Mouse (Mus musculus): Measurements from ENCODE around the gene Cebpb. TPM values are rescaled to one million over a fixed set of nuclear protein-coding genes. Genes with fewer than 3 reads are reported as not detected.

The Cebpb gene
- total and polyA plus RNA-seq, 2 experiments from 2014 or later = 5.7 to 8.1 TPM

- DNase-seq (ENCODE audit: low spot score) (no peak), ATAC-seq (no peak)
- Histone ChIP-seq H3K4me3 (ENCODE audit: low read length) (no peak overlapping the region), H3K36me3 (ENCODE audit: insufficient read depth, low read length) (no peaks in the 10 kb centered on the region), H3K27ac (no peak overlapping the region), H3K4me2 (ENCODE audit: low read depth, low read length) (no peak overlapping the region), H3K9me3 (ENCODE audit: low read length) (no peaks in the 10 kb centered on the region), H3K4me1 (ENCODE audit: insufficient read depth, low read length) (no peaks in the 10 kb centered on the region), H3K9ac (replicated peaks; ENCODE audit: low read length) (no peak overlapping the region), H3K27me3 (ENCODE audit: insufficient read depth, low read length) (no peaks in the 10 kb centered on the region)
- WGBS = 79% methylated on average over 4 of the region's 4 CpGs
- TF ChIP-seq CTCF (IDR thresholded peaks at IDR 0.05; ENCODE audit: low read depth) = no peak
These were observed 30.8 kb downstream of the Cebpb start for GRCm38 (mm10) chr2:167719520-167719919.

- ATAC-seq = no peak
- no peak overlapping the region for H3K4me2 ChIP-seq (ENCODE audit: low read depth, low read length)
These were observed 32.6 kb downstream of the Cebpb start for GRCm38 (mm10) chr2:167721159-167721882.

GRCm38 (mm10) chr2:167722538-167722937 is 33.8 kb downstream of the Cebpb start:
- no peak for ATAC-seq
- H3K9me3 ChIP-seq (ENCODE audit: low read length) = no peaks in the 10 kb centered on the region
- 72% methylated on average over 6 of the region's 6 CpGs for WGBS
- TF ChIP-seq CTCF (IDR thresholded peaks at IDR 0.05; ENCODE audit: low read depth) = no peak
- H3K36me3 ChIP-seq (ENCODE audit: insufficient read depth, low read length) = no peaks in the 10 kb centered on the region
- no peak overlapping the region for H3K4me2 ChIP-seq (ENCODE audit: low read depth, low read length)
- no peaks in the 10 kb centered on the region for H3K27me3 ChIP-seq (ENCODE audit: insufficient read depth, low read length)
- H3K27ac ChIP-seq = no peak overlapping the region
- no peaks in the 10 kb centered on the region for H3K4me1 ChIP-seq (ENCODE audit: insufficient read depth, low read length)
- H3K4me3 ChIP-seq (ENCODE audit: low read length) = no peak overlapping the region
- DNase-seq (ENCODE audit: low spot score) = no peak
- no peak overlapping the region for H3K9ac ChIP-seq (replicated peaks; ENCODE audit: low read length)

More at GRCm38 (mm10) chr2:167721159-167721882, 32.6 kb downstream of the Cebpb start:
- no peaks in the 10 kb centered on the region for H3K36me3 ChIP-seq (ENCODE audit: insufficient read depth, low read length)
- no peak overlapping the region for H3K27ac ChIP-seq
- H3K4me3 ChIP-seq (ENCODE audit: low read length) = no peak overlapping the region
- H3K4me1 ChIP-seq (ENCODE audit: insufficient read depth, low read length) = no peaks in the 10 kb centered on the region
- H3K9ac ChIP-seq (replicated peaks; ENCODE audit: low read length) = no peak overlapping the region
- 82% methylated on average over 11 of the region's 11 CpGs for WGBS
- no peaks in the 10 kb centered on the region for H3K9me3 ChIP-seq (ENCODE audit: low read length)
- DNase-seq (ENCODE audit: low spot score) = no peak
- no peaks in the 10 kb centered on the region for H3K27me3 ChIP-seq (ENCODE audit: insufficient read depth, low read length)
- no peak for TF ChIP-seq CTCF (IDR thresholded peaks at IDR 0.05; ENCODE audit: low read depth)

DNA sequence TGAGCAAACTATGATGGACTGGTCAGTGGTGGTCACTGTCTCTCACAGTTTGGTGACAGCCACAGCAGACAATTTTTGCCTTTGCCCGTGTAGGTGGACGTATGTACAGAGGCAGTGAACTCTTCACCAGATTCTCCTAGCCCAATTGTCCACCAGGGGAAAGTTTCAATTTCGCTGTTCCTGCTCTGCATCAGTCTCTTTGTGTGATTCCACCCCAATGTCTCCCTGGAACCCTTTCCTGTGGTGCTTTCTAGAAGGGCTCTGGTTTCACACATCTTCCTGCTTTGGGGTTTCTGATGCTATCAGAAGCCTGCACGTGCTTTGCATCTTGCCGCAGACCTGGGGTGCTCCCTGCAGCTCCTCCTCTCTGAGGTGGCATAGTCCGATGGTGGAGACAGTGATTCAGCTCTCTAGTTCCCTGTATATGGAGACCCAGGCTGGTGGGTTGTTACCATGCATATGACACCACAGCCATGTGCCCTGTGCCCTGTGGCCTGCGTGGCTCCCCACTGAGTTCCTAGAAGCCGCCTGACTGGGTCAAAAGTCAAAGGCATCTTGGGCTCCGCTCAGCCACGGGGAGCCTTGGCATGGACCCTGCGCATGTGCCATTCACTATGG is 35.0 kb downstream of the Cebpb start:
- no peak overlapping the region for H3K4me3 ChIP-seq (ENCODE audit: low read length)
- no peak overlapping the region for H3K9ac ChIP-seq (replicated peaks; ENCODE audit: low read length)
- no peaks in the 10 kb centered on the region for H3K27me3 ChIP-seq (ENCODE audit: insufficient read depth, low read length)
- no peaks in the 10 kb centered on the region for H3K36me3 ChIP-seq (ENCODE audit: insufficient read depth, low read length)
- H3K27ac ChIP-seq = no peak overlapping the region
- 78% methylated on average over 11 of the region's 11 CpGs for WGBS
- H3K4me1 ChIP-seq (ENCODE audit: insufficient read depth, low read length) = no peaks in the 10 kb centered on the region
- TF ChIP-seq CTCF (IDR thresholded peaks at IDR 0.05; ENCODE audit: low read depth) = no peak
- ATAC-seq (no peak), DNase-seq (ENCODE audit: low spot score) (no peak)
- H3K4me2 ChIP-seq (ENCODE audit: low read depth, low read length) = no peak overlapping the region
- H3K9me3 ChIP-seq (ENCODE audit: low read length) = no peaks in the 10 kb centered on the region

DNA sequence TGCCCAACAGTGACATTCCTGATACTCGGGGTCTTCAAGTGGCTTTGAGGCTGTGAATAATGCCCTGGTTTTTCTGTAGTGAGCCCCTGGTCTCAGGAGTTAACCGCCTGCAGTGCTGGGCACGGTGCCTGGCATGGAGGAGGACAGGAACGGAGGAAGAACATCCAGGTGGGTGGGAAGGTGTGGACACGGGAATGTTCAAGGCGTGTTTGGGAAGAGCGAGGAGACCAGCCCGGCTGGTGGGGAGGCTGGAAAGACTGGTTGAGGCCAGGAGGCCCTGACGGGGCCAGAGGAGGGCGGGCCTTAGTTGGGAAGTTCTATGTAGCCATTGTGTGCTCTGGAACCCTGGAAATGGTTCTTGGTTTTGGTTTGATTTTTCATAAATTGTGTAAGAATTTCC is 37.2 kb downstream of the Cebpb start:
- WGBS = 94% methylated on average over 10 of the region's 10 CpGs
- no peak for TF ChIP-seq CTCF (IDR thresholded peaks at IDR 0.05; ENCODE audit: low read depth)
- DNase-seq (ENCODE audit: low spot score) (no peak), ATAC-seq (no peak)
- no peaks in the 10 kb centered on the region for H3K36me3 ChIP-seq (ENCODE audit: insufficient read depth, low read length)
- no peak overlapping the region for H3K27ac ChIP-seq
- H3K9me3 ChIP-seq (ENCODE audit: low read length) = no peaks in the 10 kb centered on the region
- H3K4me1 ChIP-seq (ENCODE audit: insufficient read depth, low read length) = no peaks in the 10 kb centered on the region
- no peak overlapping the region for H3K4me3 ChIP-seq (ENCODE audit: low read length)
- H3K9ac ChIP-seq (replicated peaks; ENCODE audit: low read length) = no peak overlapping the region
- no peaks in the 10 kb centered on the region for H3K27me3 ChIP-seq (ENCODE audit: insufficient read depth, low read length)
- H3K4me2 ChIP-seq (ENCODE audit: low read depth, low read length) = no peak overlapping the region

DNA sequence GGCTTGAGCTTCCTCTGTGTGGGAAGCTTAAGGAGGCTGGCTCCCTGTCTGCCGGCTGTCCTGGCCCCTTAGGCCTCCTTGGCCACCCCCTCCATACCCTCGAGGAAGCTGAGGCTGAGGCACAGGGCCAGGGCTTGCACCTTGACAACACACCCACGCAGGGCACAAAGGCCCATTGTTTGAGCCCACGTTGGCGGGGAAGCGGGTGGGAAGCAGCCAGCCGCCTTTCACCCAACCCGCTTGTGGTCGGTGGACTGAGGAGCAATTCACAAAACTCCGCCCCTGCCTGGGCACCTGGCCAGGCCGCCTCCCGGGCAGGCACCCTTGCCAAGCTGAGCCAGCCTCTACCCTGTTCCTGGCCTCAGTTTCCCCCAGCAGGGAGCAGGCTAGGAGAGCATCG is 38.4 kb downstream of the Cebpb start:
- H3K9ac ChIP-seq (replicated peaks; ENCODE audit: low read length) = no peak overlapping the region
- no peaks in the 10 kb centered on the region for H3K9me3 ChIP-seq (ENCODE audit: low read length)
- DNase-seq (ENCODE audit: low spot score) (peak; percentile 68), ATAC-seq (peak; percentile 75)
- H3K27ac ChIP-seq = no peak overlapping the region
- H3K4me3 ChIP-seq (ENCODE audit: low read length) = no peak overlapping the region
- 40% methylated on average over 13 of the region's 13 CpGs for WGBS
- no peak for TF ChIP-seq CTCF (IDR thresholded peaks at IDR 0.05; ENCODE audit: low read depth)
- no peak overlapping the region for H3K4me2 ChIP-seq (ENCODE audit: low read depth, low read length)
- H3K27me3 ChIP-seq (ENCODE audit: insufficient read depth, low read length) = no peaks in the 10 kb centered on the region
- H3K4me1 ChIP-seq (ENCODE audit: insufficient read depth, low read length) = no peaks in the 10 kb centered on the region
- H3K36me3 ChIP-seq (ENCODE audit: insufficient read depth, low read length) = no peaks in the 10 kb centered on the region

- Histone ChIP-seq H3K36me3 (ENCODE audit: insufficient read depth, low read length) (no peaks in the 10 kb centered on the region), H3K4me1 (ENCODE audit: insufficient read depth, low read length) (no peaks in the 10 kb centered on the region), H3K4me3 (ENCODE audit: low read length) (no peak overlapping the region), H3K9ac (replicated peaks; ENCODE audit: low read length) (no peak overlapping the region), H3K27me3 (ENCODE audit: insufficient read depth, low read length) (no peaks in the 10 kb centered on the region), H3K9me3 (ENCODE audit: low read length) (no peaks in the 10 kb centered on the region), H3K27ac (no peak overlapping the region), H3K4me2 (ENCODE audit: low read depth, low read length) (no peak overlapping the region)
- no peak for TF ChIP-seq CTCF (IDR thresholded peaks at IDR 0.05; ENCODE audit: low read depth)
- DNase-seq (ENCODE audit: low spot score) = no peak
- ATAC-seq = no peak
- WGBS = 84% methylated on average over 7 of the region's 7 CpGs
These were observed 41.3 kb downstream of the Cebpb start for GRCm38 (mm10) chr2:167730036-167730435.

Measured in hindbrain, postnatal 0 days (tissue).